Mouse (Mus musculus): ENCODE data around the gene Mycbpap. TPM values are rescaled to one million over a fixed set of nuclear protein-coding genes. Genes with fewer than 3 reads are reported as not detected.

Gene Mycbpap
- polyA plus RNA-seq, 1 experiment from 2014 or later: 2.2 TPM

- no peak overlapping the region for H3K4me3 ChIP-seq
These were observed 7.3 kb upstream of the Mycbpap start for GRCm38 (mm10) chr11:94528879-94529278.

GRCm38 (mm10) chr11:94526171-94526879 is 4.8 kb upstream of the Mycbpap start:
- Histone ChIP-seq H3K27ac (no peak overlapping the region), H3K36me3 (ENCODE audit: poor library complexity, severe bottlenecking) (no peaks in the 10 kb centered on the region), H3K9me3 (replicated peaks) (no peaks in the 10 kb centered on the region), H3K4me2 (no peak overlapping the region), H3K4me3 (no peak overlapping the region), H3K27me3 (no peaks in the 10 kb centered on the region), H3K4me1 (peaks cover 10% of the 10 kb centered on the region; the same call in 1 of the 2 replicates), H3K9ac (no peak overlapping the region)
- WGBS: 54% methylated on average over 9 of the region's 9 CpGs
- ATAC-seq: no peak

More at GRCm38 (mm10) chr11:94528879-94529278, 7.3 kb upstream of the Mycbpap start:
- Histone ChIP-seq H3K9me3 (replicated peaks) (no peaks in the 10 kb centered on the region), H3K27ac (no peak overlapping the region), H3K36me3 (ENCODE audit: poor library complexity, severe bottlenecking) (no peaks in the 10 kb centered on the region), H3K9ac (no peak overlapping the region), H3K4me1 (peaks cover 4% of the 10 kb centered on the region; the same call in 1 of the 2 replicates), H3K27me3 (no peaks in the 10 kb centered on the region), H3K4me2 (no peak overlapping the region)
- no peak for ATAC-seq
- 41% methylated on average over 3 of the region's 3 CpGs for WGBS

DNA sequence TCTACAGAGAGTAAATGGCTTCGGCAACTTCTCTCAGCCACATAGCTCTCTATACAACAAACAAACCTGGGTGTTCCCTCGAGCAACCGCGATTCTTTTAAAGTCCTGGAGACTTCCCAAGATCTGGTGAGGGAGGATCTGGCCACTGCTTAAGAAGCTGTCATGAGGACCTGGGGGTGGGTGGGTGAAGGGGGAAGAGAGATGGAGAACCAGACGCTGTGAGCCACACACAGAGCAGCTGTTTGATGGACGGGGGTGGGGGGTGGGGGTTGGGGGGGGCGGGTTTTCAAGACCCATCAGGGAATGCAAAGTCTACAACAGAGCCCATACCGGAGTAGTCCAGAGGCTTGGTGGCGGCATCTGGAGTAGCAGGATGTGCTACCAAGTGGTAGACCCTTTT is 8.1 kb downstream of the Mycbpap start:
- ATAC-seq: no peak
- no peak overlapping the region for H3K4me3 ChIP-seq
- H3K4me1 ChIP-seq: no peaks in the 10 kb centered on the region
- no peaks in the 10 kb centered on the region for H3K36me3 ChIP-seq (ENCODE audit: poor library complexity, severe bottlenecking)
- WGBS: 80% methylated on average over 9 of the region's 9 CpGs
- H3K27me3 ChIP-seq: no peaks in the 10 kb centered on the region
- H3K9ac ChIP-seq: no peak overlapping the region
- no peak overlapping the region for H3K27ac ChIP-seq
- H3K9me3 ChIP-seq (replicated peaks): no peaks in the 10 kb centered on the region
- no peak overlapping the region for H3K4me2 ChIP-seq

DNA sequence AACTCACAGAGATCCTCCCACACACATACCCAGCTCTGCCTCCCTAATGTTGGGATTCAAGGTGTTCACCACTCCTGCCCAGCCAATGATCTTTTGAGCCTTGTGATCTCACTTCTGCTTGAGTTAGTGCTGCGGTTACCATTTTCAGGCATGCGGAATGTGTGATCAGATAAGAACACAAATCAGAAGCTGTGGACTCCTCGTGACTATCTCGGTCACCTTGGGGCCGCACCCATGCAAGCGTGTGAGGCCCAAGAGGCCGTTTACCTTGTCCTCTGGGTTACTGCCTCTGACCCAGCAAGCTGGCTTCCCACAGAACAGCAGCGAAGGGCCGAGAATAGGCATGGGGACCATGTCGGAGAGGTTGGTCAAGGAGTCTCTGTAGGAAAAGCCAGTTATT is 12.6 kb downstream of the Mycbpap start:
- H3K9me3 ChIP-seq (replicated peaks): no peaks in the 10 kb centered on the region
- no peak overlapping the region for H3K9ac ChIP-seq
- WGBS: 93% methylated on average over 10 of the region's 10 CpGs
- no peaks in the 10 kb centered on the region for H3K4me1 ChIP-seq
- no peak overlapping the region for H3K4me2 ChIP-seq
- no peaks in the 10 kb centered on the region for H3K36me3 ChIP-seq (ENCODE audit: poor library complexity, severe bottlenecking)
- no peak for ATAC-seq
- H3K27ac ChIP-seq: no peak overlapping the region
- no peak overlapping the region for H3K4me3 ChIP-seq
- no peaks in the 10 kb centered on the region for H3K27me3 ChIP-seq

DNA sequence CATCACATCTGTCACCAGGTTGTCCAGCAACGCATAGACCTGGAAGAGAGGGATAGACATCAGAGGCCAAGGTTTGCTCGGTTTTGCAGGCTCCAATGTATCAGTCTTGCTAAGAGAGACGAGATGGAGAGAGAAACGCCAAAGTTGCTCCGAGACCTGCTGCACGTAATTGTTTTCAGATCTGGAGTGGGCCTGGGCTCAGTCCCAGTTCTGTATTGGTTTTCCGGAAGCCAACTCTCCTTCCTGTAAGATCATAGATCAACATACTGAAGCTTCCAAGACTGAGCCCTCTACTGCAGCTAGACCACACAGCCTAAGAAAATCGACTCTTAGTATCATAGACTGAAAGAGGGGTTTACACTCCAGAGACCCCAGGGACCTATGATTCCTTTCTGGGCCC is 20.1 kb downstream of the Mycbpap start:
- Histone ChIP-seq H3K4me1 (peaks cover 28% of the 10 kb centered on the region), H3K4me2 (no peak overlapping the region), H3K36me3 (ENCODE audit: poor library complexity, severe bottlenecking) (no peaks in the 10 kb centered on the region), H3K27ac (no peak overlapping the region), H3K9ac (no peak overlapping the region), H3K27me3 (peaks cover 27% of the 10 kb centered on the region), H3K4me3 (no peak overlapping the region), H3K9me3 (replicated peaks) (no peaks in the 10 kb centered on the region)
- ATAC-seq: no peak
- WGBS: 88% methylated on average over 8 of the region's 8 CpGs

DNA sequence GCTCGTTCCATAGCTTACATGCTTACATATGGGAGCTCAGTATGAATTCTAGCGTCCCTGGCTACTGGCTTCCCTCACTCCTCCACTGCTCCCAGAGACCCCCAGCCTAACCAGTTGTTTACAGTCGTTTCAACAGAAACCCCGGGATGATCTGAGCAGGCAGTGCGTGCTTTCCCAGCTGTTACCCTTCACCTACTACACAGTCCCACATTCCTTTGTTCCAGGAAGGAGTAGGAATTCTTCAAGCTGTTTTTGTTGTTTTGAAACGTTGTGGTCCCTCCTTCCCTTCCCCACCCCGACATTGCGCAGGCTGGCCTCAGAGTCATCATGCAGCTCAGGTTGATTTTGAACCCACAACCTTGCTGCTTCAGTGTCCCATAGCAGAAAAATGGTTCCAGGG is 21.2 kb downstream of the Mycbpap start:
- 36% methylated on average over 8 of the region's 8 CpGs for WGBS
- Histone ChIP-seq H3K9ac (no peak overlapping the region), H3K4me2 (0 out of 2 replicates have a peak overlapping the region, but pooled peaks have one; percentile 57), H3K4me1 (peaks cover 28% of the 10 kb centered on the region), H3K36me3 (ENCODE audit: poor library complexity, severe bottlenecking) (no peaks in the 10 kb centered on the region), H3K27ac (no peak overlapping the region), H3K27me3 (peaks cover 29% of the 10 kb centered on the region), H3K9me3 (replicated peaks) (no peaks in the 10 kb centered on the region), H3K4me3 (no peak overlapping the region)
- ATAC-seq: no peak

DNA sequence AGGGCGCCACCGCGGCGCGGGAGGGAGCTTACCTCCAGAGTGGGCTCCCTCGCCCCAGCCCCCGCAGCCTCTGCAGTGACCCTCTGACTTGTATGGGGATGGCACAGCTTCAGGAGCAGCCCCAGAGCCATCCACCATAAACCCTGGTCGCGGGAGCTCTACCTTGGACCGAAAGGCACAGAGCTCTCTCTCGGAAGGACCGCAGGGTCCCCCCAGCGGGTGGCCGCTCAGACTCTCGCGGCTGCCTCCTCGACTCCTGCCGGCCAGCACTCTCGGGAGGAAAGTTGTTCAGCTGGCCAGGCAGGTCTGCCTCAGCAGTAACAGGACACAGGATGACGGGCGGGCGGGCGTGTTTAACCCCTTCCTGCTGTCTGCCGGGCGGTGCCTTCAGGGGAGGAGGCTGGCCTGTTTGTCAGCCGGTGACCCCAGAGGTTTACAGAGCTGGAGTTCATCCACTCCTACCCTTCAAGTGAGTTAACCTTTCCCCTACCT is 21.8 kb downstream of the Mycbpap start, which contains the start of gene Epn3:
Gene Epn3 (minus strand): TSS at position 314 of the 492 bp plus-strand sequence.
- 0 out of 2 replicates have a peak, but pooled peaks have one; percentile 21 for ATAC-seq
- H3K27ac ChIP-seq: no peak within 1 kb of the TSS

GRCm38 (mm10) chr11:94499035-94499434 is 22.5 kb downstream of the Mycbpap start:
- Histone ChIP-seq H3K27ac (no peak overlapping the region), H3K4me2 (peak overlapping the region; percentile 57), H3K36me3 (ENCODE audit: poor library complexity, severe bottlenecking) (no peaks in the 10 kb centered on the region), H3K27me3 (peaks cover 33% of the 10 kb centered on the region), H3K9me3 (replicated peaks) (no peaks in the 10 kb centered on the region), H3K4me1 (peaks cover 28% of the 10 kb centered on the region), H3K9ac (no peak overlapping the region), H3K4me3 (peak overlapping the region; percentile 25; the same call in 1 of the 2 replicates)
- WGBS: 13% methylated on average over 2 of the region's 2 CpGs
- peak; percentile 71 for ATAC-seq

More for the DNA sequence above, 21.8 kb downstream of the Mycbpap start, which contains the start of gene Epn3:
- Histone ChIP-seq H3K9ac (peak within 1 kb of the TSS; percentile 52), H3K9me3 (replicated peaks) (no peaks in the 10 kb centered on the region), H3K36me3 (ENCODE audit: poor library complexity, severe bottlenecking) (no peaks in the 10 kb centered on the region), H3K4me3 (peak within 1 kb of the TSS; percentile 25), H3K4me2 (peak within 1 kb of the TSS; percentile 57), H3K27me3 (peaks cover 33% of the 10 kb centered on the region), H3K4me1 (peaks cover 28% of the 10 kb centered on the region)
- 1% methylated on average over 26 of the region's 26 CpGs for WGBS

- WGBS: 14% methylated on average over 19 of the region's 19 CpGs
- Histone ChIP-seq H3K4me1 (peaks cover 28% of the 10 kb centered on the region), H3K4me3 (peak overlapping the region; percentile 8; the same call in 1 of the 2 replicates), H3K4me2 (peak overlapping the region; percentile 57), H3K9me3 (replicated peaks) (no peaks in the 10 kb centered on the region), H3K27me3 (peaks cover 33% of the 10 kb centered on the region), H3K27ac (0 out of 2 replicates have a peak overlapping the region, but pooled peaks have one; percentile 7), H3K9ac (no peak overlapping the region), H3K36me3 (ENCODE audit: poor library complexity, severe bottlenecking) (no peaks in the 10 kb centered on the region)
- ATAC-seq: peak; percentile 36; the same call in 1 of the 2 replicates
These were observed 23.2 kb downstream of the Mycbpap start for GRCm38 (mm10) chr11:94498093-94498996.

DNA sequence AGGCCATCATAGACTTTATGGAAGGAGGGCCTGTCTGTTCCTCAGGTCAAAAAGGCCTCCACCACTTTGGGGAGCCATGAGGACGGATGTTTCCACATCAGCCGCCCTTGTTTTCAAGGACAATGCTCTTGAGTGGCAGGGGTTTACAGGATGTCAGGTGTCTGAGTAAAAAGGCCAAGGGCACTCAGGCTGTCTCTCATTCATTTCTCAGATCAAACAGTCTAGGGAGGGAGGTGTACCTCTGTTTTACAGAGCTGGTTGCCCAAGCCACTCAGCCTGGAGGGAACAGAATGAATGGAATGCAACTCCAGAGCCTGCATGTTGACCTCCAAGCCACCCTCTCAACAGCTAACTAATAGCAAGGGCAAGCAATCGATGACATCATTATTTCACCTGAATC is 26.1 kb downstream of the Mycbpap start:
- peaks cover 46% of the 10 kb centered on the region for H3K27me3 ChIP-seq
- H3K36me3 ChIP-seq (ENCODE audit: poor library complexity, severe bottlenecking): no peaks in the 10 kb centered on the region
- no peak overlapping the region for H3K4me2 ChIP-seq
- H3K9me3 ChIP-seq (replicated peaks): no peaks in the 10 kb centered on the region
- ATAC-seq: no peak
- 69% methylated on average over 3 of the region's 3 CpGs for WGBS
- no peak overlapping the region for H3K27ac ChIP-seq
- H3K4me1 ChIP-seq: peaks cover 38% of the 10 kb centered on the region
- no peak overlapping the region for H3K9ac ChIP-seq
- no peak overlapping the region for H3K4me3 ChIP-seq

- Histone ChIP-seq H3K9ac (peak overlapping the region; percentile 83), H3K4me2 (peak overlapping the region; percentile 77), H3K4me3 (peak overlapping the region; percentile 54; the same call in 1 of the 2 replicates), H3K36me3 (ENCODE audit: poor library complexity, severe bottlenecking) (no peaks in the 10 kb centered on the region), H3K4me1 (peaks cover 11% of the 10 kb centered on the region; the same call in 1 of the 2 replicates), H3K27ac (no peak overlapping the region), H3K9me3 (replicated peaks) (no peaks in the 10 kb centered on the region), H3K27me3 (peaks cover 49% of the 10 kb centered on the region)
- 63% methylated on average over 7 of the region's 7 CpGs for WGBS
- no peak for ATAC-seq
These were observed 29.8 kb downstream of the Mycbpap start for GRCm38 (mm10) chr11:94491749-94492099.
